Mouse (Mus musculus): ENCODE data around the gene Ttc13.

Gene Ttc13

DNA sequence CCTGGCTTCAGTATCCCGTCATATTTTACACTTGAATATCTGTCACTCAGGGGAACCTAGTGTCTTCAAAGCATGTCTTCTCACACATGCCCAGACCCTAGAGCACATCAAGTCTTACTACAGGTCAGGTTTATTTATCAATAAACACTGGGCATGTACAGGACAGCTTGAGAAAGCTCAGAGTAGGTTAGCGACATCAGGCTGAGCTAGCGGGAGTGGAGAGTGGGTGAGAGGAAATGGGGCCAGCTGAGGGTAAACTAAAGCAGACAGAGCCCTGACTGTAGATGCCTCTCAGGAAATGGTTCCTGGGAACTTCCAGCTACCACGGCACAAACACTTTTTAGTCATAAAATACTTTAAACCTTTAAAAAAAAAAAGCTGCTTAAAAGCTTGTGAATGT, 18.3 kb downstream of the Ttc13 start:
- no peak for DNase-seq (ENCODE audit: low read depth, low spot score)

DNA sequence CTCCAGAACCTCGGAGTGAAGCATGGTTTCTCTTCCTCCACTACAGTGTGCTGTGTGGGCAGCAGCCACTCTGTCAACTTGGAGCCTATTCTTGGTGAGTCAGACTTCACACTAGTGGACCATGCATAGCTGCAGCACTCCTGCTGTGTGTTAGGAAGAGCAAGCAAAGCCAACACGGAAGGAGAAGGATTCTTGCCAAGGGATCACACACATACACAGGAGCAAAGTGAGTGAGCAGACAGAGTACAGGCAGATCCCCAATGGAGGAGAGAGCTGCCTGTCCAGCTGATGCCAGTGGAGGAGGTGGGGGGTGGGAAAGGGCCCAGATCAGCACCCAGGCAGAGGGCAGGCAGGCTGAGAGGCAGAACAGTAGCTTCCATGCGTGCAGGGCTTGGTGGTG, 19.6 kb downstream of the Ttc13 start:
- DNase-seq (ENCODE audit: low read depth, low spot score) = no peak

DNA sequence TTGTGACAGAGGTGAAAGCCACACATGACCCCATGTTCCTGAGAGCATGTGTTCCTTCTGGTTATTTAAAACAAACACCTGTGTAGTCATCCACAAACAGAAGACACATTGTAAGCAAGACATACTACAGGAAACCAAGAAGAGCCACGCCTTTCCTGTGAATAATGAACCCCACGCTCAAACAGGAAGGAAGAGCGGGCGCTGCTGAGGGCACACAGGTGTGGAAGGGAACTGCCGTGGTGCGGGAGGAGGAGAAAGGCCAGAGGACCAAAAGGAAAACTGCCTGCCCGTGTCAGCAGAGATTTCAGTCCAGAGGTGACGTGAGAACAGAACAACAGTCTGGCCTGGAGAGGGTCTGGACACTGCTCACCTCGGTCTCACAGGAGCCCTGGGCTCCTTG, 20.8 kb downstream of the Ttc13 start:
- DNase-seq (ENCODE audit: low read depth, low spot score) = no peak

DNA sequence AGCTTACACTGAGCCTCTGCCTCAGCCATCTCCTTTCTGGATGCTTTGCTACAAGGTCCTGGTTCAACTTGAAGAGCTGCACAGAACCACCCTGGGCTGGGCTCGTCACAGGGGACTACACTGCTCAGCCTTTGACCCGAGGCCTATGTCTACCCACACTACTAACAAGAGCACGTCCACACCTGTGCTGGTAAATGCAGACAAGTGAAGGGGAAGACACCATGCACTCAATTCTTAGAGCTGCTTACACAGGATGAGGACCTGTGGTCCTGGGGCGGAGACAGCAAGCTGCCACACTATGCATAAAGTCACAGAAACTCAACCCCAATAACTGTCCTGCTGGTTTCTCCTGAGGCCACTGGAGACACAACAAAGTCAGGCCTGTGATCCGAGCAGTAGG, 21.5 kb downstream of the Ttc13 start:
- no peak for DNase-seq (ENCODE audit: low read depth, low spot score)

DNA sequence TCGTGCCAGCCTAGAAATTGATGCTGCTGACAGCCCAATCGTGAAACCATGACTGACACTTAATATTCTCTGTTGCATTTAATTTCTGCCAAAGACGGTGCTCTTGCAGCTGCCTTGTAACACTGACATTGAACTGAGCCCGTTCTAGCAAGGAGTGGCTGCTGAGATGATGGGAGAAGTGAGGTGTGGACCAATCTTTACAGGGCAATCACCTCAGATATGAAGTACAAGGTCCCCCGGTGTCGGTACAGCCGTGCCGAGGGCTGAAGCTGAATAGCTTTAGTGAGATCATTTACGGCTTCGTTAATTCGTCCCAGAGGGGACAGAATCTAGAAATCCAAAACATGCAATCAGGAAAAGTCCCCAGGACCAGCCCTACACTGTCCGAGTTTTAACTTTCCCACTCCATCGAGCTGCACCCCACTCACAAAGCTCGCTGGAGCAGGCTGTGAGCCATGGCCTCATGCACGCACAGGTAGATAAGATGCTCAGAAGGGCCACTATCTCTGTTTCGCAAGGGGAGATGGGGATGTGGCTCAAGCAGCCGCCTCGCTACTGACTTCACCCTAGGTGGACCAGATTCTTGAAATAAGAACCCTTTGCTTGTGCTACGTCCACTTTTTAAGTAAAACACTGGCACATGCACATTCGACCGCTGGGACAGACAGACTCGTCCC, 26.2 kb downstream of the Ttc13 start:
- no peak for DNase-seq (ENCODE audit: low read depth, low spot score)

DNA sequence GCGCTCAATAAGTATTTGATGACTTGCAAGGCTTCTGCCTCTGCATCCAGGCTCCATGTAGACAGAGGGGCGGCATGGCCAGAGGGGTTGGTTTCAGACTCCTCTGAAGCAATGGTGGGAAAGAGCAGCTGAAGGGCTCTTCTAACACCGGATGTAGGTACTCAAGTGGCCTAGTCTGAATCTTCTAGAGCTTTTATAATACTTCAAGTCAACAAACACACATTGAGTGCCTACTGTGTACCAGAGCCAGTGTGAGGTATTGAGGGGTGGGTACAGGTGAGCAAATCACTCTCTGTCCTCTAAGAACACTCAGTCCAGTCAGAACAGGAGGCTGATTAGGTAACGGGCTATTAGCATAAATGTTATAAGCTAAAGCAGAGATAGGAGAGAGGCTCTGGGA, 30.1 kb downstream of the Ttc13 start:
- no peak for DNase-seq (ENCODE audit: low read depth, low spot score)

GRCm38 (mm10) chr8:124688899-124689298, 32.9 kb downstream of the Ttc13 start:
- no peak for DNase-seq (ENCODE audit: low read depth, low spot score)

- no peak for DNase-seq (ENCODE audit: low read depth, low spot score)
These were observed 39.6 kb downstream of the Ttc13 start for GRCm38 (mm10) chr8:124682218-124682617.

- no peak for DNase-seq (ENCODE audit: low read depth, low spot score)
These were observed 40.0 kb downstream of the Ttc13 start for GRCm38 (mm10) chr8:124681792-124682157.

DNA sequence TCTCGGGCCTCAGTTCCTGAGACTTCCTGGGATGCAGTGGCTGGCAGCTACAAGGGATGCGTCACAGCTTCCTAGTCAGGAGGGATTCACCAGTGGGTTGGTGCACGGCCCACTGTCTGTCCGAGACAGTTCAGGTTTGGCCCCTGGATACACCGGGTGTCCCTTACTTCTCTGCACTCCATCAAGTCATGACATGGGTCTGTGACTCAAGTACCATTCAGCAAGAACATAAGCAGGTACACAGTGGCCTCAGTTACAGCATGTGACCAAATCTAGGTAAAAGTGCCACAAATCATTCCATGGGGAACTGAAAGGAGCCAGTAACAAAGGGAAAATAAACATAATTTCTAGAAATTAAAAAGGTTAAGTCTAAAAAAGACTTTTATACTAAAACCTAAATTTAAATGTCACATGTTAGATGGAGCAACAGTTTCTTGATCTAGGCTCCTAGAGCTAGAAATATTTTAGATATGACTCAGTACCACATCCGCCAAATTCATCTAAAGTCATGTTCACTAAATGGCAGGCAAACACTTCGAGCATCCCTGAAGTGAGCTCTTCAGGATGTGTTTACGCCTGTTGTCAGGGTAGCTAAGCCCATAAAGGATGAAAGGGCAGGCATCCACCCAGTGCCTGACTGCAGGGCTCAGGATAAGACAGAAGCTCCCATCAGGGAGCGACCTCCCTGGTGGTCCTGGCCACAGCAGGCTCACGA, 40.5 kb downstream of the Ttc13 start:
- DNase-seq (ENCODE audit: low read depth, low spot score) = no peak

DNA sequence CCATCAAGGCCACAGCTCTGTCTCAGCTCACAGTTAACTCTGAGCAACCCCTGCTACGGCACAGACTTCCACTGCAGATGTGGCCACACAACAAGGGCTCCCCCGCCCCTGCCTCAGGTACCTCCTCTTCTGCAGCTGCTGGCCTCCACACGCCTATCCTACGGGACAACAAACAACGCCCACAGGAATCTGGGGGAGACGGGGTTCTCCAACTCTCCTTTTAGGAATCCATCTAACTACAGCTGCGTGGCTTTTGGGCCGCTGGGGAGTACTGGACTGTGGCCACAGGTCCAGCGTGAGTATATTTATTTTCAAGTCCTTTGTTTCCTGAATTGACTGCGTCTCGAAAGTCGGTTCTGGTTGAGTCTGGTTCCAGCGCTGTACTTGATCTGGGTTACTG, 43.5 kb downstream of the Ttc13 start:
- no peak for DNase-seq (ENCODE audit: low read depth, low spot score)

DNA sequence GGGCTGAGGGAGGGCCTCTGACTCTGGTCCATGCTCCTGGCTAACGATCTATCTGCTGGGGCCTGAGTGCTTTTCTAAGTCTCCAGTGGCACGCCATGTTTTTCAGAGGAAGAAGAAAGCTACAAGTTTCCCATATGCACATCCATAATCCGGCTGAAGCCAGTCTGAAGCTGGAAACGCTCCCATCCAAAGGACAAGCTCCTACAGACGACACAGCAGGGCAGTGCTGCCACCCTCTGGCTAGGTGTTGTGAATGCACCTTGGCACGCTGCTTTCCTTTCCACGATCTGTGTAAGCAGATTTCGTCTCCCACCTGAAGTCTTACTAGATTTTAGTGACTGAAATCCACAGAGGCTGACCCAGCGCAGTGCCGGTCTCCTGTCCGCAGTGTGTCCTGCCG, 44.3 kb downstream of the Ttc13 start:
- peak; percentile 81 for DNase-seq (ENCODE audit: low read depth, low spot score)

GRCm38 (mm10) chr8:124677078-124677477, 44.7 kb downstream of the Ttc13 start:
- DNase-seq (ENCODE audit: low read depth, low spot score) = no peak

DNA sequence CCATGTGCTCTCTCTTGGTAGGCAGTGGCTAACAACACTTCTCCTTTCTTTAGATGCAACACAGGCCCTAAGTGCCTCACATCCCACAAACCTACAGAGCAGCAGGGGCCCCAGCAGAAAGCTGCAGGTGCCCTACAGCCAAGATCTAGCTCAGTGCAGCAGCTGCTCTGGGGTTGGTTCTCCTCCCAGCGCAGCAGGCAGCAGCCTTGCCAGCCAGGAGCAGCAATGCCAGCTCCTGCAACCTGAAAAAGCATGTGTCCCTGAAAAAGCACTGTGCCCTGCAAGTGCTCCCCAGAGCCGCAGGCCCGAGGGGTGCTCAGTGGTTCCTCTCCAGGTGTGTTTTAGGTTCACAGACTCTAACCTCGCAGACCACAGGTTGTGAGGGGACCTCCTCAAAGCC, 45.1 kb downstream of the Ttc13 start:
- no peak for DNase-seq (ENCODE audit: low read depth, low spot score)

DNA sequence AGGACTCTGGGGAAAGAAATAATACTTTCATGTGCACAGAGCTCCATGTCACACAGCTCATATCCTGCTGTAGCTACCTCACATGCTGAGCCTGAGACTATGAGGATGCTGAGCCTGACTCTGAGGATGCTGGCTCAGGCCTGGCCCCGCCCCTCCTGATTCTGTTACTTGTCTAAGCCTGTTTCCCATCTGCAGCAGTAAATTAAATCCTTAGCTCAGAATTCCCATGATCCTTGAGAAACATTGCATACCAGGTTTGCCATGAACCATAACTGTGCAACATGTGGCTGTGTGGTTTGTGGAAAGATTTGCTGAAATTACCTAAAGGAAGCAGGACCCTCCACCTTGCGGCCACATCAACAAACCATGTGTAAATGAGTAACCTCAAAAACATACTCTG, 49.4 kb downstream of the Ttc13 start:
- DNase-seq (ENCODE audit: low read depth, low spot score) = no peak

- DNase-seq (ENCODE audit: low read depth, low spot score) = no peak
These were observed 53.0 kb downstream of the Ttc13 start for GRCm38 (mm10) chr8:124668798-124669197.

- no peak for DNase-seq (ENCODE audit: low read depth, low spot score)
These were observed 57.4 kb downstream of the Ttc13 start for GRCm38 (mm10) chr8:124664414-124664813.

DNA sequence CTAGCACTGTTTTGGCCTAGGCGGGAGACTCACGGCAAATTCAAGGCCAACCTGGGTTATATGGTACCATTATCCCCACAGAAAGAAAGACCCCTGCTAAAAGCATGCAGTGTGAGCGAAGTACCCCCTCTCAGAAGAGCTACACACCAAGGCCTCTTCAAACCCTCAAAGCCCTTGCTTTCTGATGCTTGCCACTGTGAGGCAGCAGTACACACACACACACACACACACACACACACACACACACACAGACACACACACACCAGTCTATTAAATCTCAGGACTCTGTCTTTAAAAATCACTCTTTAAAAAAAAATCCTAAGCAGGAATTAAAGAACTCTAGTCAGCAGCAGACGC, 57.9 kb downstream of the Ttc13 start:
- DNase-seq (ENCODE audit: low read depth, low spot score) = no peak

GRCm38 (mm10) chr8:124663112-124663873, 58.5 kb downstream of the Ttc13 start, which contains the start of gene 2310022B05Rik:
2310022B05Rik (minus strand) TSS chr8:124663369.
- peak; percentile 80 for DNase-seq (ENCODE audit: low read depth, low spot score)

GRCm38 (mm10) chr8:124662446-124663111, 59.2 kb downstream of the Ttc13 start:
- DNase-seq (ENCODE audit: low read depth, low spot score) = no peak

DNA sequence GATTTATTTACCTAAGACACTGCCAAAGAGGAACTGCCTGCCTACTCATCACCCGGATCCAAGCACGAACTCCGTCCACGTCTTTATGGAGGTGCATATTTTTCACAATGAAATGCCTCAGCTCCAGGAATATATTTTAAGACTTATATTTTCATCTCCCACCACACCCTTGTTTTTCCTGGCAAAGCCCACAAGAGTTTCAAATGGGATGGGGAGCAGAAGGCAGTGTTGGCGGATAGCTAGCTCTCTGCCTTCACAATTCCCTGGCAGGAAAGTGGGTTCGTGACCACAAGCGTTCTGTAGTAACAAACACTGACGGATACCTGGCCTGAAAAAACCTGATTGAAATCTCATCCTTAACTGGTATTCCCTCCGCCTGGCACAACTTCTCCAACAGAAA, 60.0 kb downstream of the Ttc13 start:
- DNase-seq (ENCODE audit: low read depth, low spot score) = no peak

GRCm38 (mm10) chr8:124658415-124658814, 63.4 kb downstream of the Ttc13 start:
- DNase-seq (ENCODE audit: low read depth, low spot score) = no peak

Measured in retina, postnatal 7 days (tissue).